Mouse (Mus musculus) heart, adult 18-20 months (tissue): ENCODE results near the gene Vmn1r78. TPM values are rescaled to one million over a fixed set of nuclear protein-coding genes. Genes with fewer than 3 reads are reported as not detected.
"Not testable (repeated sequence)": the region's sequence is repeated elsewhere in the genome, so short reads cannot be mapped to it uniquely, and the experiment has no call there.

Source experiments
- DNase-seq, 2 experiments: peaks; one replicate each; pipeline ENCODE4 v3.0.0; 2021 to 2022; ENCODE audit warnings: mixed read lengths in 1 of 2
- long read RNA-seq, 2 experiments: library from polyadenylated mRNA; stranded (forward); transcript quantifications; one replicate each; pipeline ENCODE4 v2.0.0; 2021
- total RNA-seq, 2 experiments: library from RNA; stranded (reverse); gene quantifications; 2 replicates each; pipeline ENCODE4 v1.2.3; 2021

Gene Vmn1r78
- not detected for total RNA-seq
- long read RNA-seq, experiment 1, result 0 reads
- long read RNA-seq, experiment 2, result 0 reads

DNA sequence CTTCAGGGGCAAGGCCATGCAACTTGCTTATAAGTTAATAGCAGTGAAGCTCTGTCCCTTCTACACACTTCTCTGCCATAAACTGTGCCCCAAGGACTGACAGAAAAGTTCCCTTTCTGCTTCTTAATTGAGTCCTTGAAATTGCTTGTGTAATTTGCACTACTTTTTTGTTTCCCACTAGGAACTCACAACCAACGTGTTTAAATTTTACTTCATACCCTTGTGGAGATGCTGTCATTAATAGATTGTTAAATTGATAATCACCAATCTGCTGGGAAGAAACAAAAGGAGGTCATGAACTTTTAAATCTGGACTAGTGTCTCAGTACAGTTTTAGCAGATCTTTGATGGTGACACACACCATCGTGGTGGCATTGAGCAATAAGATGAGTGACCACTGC is at the start of gene Vmn1r78:
Gene Vmn1r78 (plus strand): TSS at position 301 of the 400 bp plus-strand sequence.
- DNase-seq, result no peak

DNA sequence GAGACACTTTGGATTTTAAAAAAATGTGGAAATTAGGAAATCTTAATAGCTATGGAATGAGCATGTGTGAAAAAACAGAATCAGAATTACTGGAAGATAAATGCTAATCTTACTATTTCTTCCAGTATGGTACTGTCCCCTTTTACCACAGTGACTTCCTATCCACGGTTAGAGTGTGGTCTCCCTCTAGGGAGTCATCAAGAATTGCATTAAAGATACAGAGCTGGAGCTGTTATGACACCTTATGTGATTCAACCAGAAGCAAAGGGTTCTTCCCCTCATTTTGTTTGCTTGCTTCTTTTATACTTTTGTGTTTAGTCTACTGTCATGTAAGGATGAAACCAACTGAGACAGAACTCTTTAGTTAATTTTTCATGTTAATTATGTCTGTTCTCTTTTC is 6.4 kb downstream of the Vmn1r78 start:
- DNase-seq, result not testable (repeated sequence)

DNA sequence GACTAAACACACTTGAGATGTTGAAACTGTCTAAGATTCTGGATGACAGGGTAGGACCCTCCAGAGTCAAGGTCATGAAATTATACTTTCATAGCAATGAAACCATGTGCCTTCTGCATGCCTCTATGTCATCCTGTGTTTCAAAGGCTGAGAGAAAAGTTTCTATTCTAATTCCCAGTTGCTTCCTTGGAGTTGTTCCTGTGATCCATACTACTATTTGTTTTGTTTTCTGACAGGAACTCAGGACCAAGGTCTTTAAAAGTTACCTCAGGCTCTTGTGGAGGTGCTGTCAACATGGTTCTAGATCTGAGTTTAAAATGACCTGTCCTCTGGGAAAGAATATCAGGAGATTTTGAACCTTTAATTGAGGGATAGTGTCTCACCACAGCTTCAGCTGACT is 20.9 kb downstream of the Vmn1r78 start, which contains the start of gene Vmn1r79:
Gene Vmn1r79 (plus strand): TSS at position 301 of the 400 bp plus-strand sequence.
- not testable (repeated sequence) for DNase-seq

DNA sequence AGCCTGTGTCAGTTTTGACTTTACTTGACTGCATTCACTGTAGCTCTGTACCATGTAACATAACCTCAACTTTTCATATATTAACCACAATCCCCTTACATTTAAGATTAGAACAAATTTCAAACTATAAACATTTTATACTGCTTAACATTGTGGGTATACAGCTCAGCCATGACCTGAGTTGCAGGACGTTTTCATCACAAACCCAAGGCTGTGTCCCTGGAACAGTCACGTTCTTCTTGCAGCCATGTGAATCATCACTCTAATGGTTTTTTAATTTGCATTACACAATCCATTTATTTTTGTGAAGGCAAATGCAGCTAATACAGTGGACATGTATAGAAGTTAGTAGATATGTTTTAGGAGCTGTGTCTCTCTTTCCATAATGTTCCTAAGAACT is 22.9 kb downstream of the Vmn1r78 start:
- DNase-seq, result not testable (repeated sequence)

DNA sequence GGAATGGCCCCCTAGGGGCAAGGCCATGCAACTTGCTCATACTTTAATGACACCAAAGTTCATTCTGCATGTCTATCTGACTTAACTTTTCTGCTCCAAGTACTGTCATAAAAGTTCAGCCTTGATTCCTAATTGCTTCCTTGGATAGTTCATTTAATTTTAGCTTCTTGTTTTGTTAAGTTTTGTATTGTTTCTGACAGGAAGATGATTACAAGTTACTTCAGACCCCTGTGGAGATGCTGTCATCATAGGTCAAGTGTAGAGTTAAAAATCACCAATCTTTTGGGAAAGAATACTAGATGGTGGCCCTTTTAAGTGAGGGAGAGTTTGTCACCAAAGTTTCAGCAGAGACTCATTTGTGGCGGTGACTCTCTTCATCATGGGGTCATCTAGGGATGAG is 38.9 kb downstream of the Vmn1r78 start, which contains the start of gene Vmn1r80:
Gene Vmn1r80 (plus strand): TSS at position 301 of the 400 bp plus-strand sequence.
- DNase-seq, result no peak

- no peak for DNase-seq
Observed at GRCm38 (mm10) chr7:12204141-12204540, 54.1 kb downstream of the Vmn1r78 start.

Other genes with a start within 250 kb of the Vmn1r78 start
- gene Vmn1r76, start 212.0 kb upstream of the Vmn1r78 start, total RNA-seq, result not detected
- not detected for gene Vmn1r77, start 113.5 kb upstream of the Vmn1r78 start, total RNA-seq
- not detected for gene Vmn1r79, start 21.0 kb downstream of the Vmn1r78 start, total RNA-seq
- not detected for gene Vmn1r80, start 39.0 kb downstream of the Vmn1r78 start, total RNA-seq
- gene Vmn1r81, start 118.0 kb downstream of the Vmn1r78 start, total RNA-seq, result not detected
- not detected for gene Vmn1r82, start 150.2 kb downstream of the Vmn1r78 start, total RNA-seq
- gene Vmn1r83, start 179.2 kb downstream of the Vmn1r78 start, total RNA-seq, result not detected
- gene Vmn1r84, start 219.0 kb downstream of the Vmn1r78 start, total RNA-seq, result not detected